In genomic region chr2:174473550-174473927, GRCm38 (mm10) we compare ENCODE assay signal across 7 mouse cellular contexts. TPM values are rescaled to one million over a fixed set of nuclear protein-coding genes. Genes with fewer than 3 reads are reported as not detected.
A peak's percentile ranks its signal among the peaks of the same experiment; 100 is the strongest.
DNase-seq lines count a peak whose midpoint lies in the region; ATAC-seq and TF ChIP-seq lines count a peak whose summit lies in the region.

No protein-coding gene starts in this region.

- no peaks in the 10 kb centered on the region for H3K4me1 ChIP-seq in lung, embryonic 14.5 days (ENCODE audit: insufficient read depth)
- H3K4me1 ChIP-seq in embryonic facial prominence, embryonic 14.5 days (ENCODE audit: control insufficient read depth, insufficient read depth, low read length), result peaks cover 10% of the 10 kb centered on the region
- peaks cover 20% of the 10 kb centered on the region for H3K4me1 ChIP-seq in intestine, postnatal 0 days (replicated peaks; ENCODE audit: control insufficient read depth, insufficient read depth, low read length)
- H3K4me1 ChIP-seq in neural tube, embryonic 15.5 days, result peaks cover 22% of the 10 kb centered on the region

- H3K4me3 ChIP-seq in lung, embryonic 14.5 days (ENCODE audit: low read depth, low read length), result peak overlapping the region; percentile 84
- peak overlapping the region; percentile 68 for H3K4me3 ChIP-seq in embryonic facial prominence, embryonic 14.5 days (ENCODE audit: low read depth, low read length)
- peak overlapping the region; percentile 65; the same call in 1 of the 2 replicates for H3K4me3 ChIP-seq in intestine, postnatal 0 days (ENCODE audit: low read depth, low read length)
- H3K4me3 ChIP-seq in neural tube, embryonic 15.5 days (replicated peaks), result peak overlapping the region; percentile 66

- no peaks in the 10 kb centered on the region for H3K27me3 ChIP-seq in lung, embryonic 14.5 days (ENCODE audit: insufficient read depth, low read length)
- H3K27me3 ChIP-seq in embryonic facial prominence, embryonic 14.5 days (replicated peaks; ENCODE audit: control insufficient read depth, insufficient read depth, low read length), result no peaks in the 10 kb centered on the region
- H3K27me3 ChIP-seq in intestine, postnatal 0 days (replicated peaks; ENCODE audit: control insufficient read depth, insufficient read depth, low read length), result no peaks in the 10 kb centered on the region
- no peaks in the 10 kb centered on the region for H3K27me3 ChIP-seq in neural tube, embryonic 15.5 days (replicated peaks)

- H3K9me3 ChIP-seq in lung, embryonic 14.5 days (ENCODE audit: low read depth, low read length), result no peaks in the 10 kb centered on the region
- no peaks in the 10 kb centered on the region for H3K9me3 ChIP-seq in embryonic facial prominence, embryonic 14.5 days (ENCODE audit: control insufficient read depth, low read length)
- H3K9me3 ChIP-seq in intestine, postnatal 0 days (ENCODE audit: control insufficient read depth), result no peaks in the 10 kb centered on the region
- no peaks in the 10 kb centered on the region for H3K9me3 ChIP-seq in neural tube, embryonic 15.5 days (replicated peaks)

- peak overlapping the region; percentile 42 for H3K9ac ChIP-seq in lung, embryonic 14.5 days
- peak overlapping the region; percentile 64 for H3K9ac ChIP-seq in embryonic facial prominence, embryonic 14.5 days (ENCODE audit: low read depth, low read length)
- peak overlapping the region; percentile 58; the same call in 1 of the 2 replicates for H3K9ac ChIP-seq in intestine, postnatal 0 days (ENCODE audit: low read depth, low read length)
- H3K9ac ChIP-seq in neural tube, embryonic 15.5 days (replicated peaks), result peak overlapping the region; percentile 41

- ATAC-seq in lung, embryonic 14.5 days (ENCODE audit: insufficient read depth), result no peak
- ATAC-seq in embryonic facial prominence, embryonic 14.5 days (ENCODE audit: low read depth), result no peak
- no peak for ATAC-seq in intestine, postnatal 0 days
- no peak for ATAC-seq in neural tube, embryonic 15.5 days (ENCODE audit: low FRiP score)

- peak overlapping the region; percentile 77 for H3K27ac ChIP-seq in lung, embryonic 14.5 days (ENCODE audit: low read depth)
- peak overlapping the region; percentile 77 for H3K27ac ChIP-seq in embryonic facial prominence, embryonic 14.5 days (replicated peaks; ENCODE audit: low read depth, low read length)
- H3K27ac ChIP-seq in intestine, postnatal 0 days (ENCODE audit: low read depth, low read length), result peak overlapping the region; percentile 92
- no peak overlapping the region for H3K27ac ChIP-seq in neural tube, embryonic 15.5 days (replicated peaks)

- TF ChIP-seq CTCF in lung, embryonic 14.5 days (IDR thresholded peaks at IDR 0.05; ENCODE audit: low read depth), result no peak
- TF ChIP-seq CTCF in intestine, postnatal 0 days (IDR thresholded peaks at IDR 0.05; ENCODE audit: low read depth), result no peak

- 58% methylated on average over 5 of the region's 5 CpGs for WGBS in lung, embryonic 14.5 days
- 63% methylated on average over 5 of the region's 5 CpGs for WGBS in embryonic facial prominence, embryonic 14.5 days
- 64% methylated on average over 5 of the region's 5 CpGs for WGBS in intestine, postnatal 0 days
- 83% methylated on average over 5 of the region's 5 CpGs for WGBS in neural tube, embryonic 15.5 days

- H3K36me3 ChIP-seq in lung, embryonic 14.5 days (ENCODE audit: insufficient read depth), result peaks cover 17% of the 10 kb centered on the region; the same call in 1 of the 2 replicates
- H3K36me3 ChIP-seq in embryonic facial prominence, embryonic 14.5 days (ENCODE audit: control insufficient read depth, insufficient read depth, low read length), result peaks cover 13% of the 10 kb centered on the region
- peaks cover 10% of the 10 kb centered on the region for H3K36me3 ChIP-seq in intestine, postnatal 0 days (ENCODE audit: control insufficient read depth, insufficient read depth)
- no peaks in the 10 kb centered on the region; the same call in none of the 2 replicates for H3K36me3 ChIP-seq in neural tube, embryonic 15.5 days

- no peak for DNase-seq in lung, embryonic 14.5 days
- no peak for DNase-seq in lung, postnatal 10 days
- no peak for DNase-seq in embryonic facial prominence, embryonic 14.5 days (ENCODE audit: low spot score)
- no peak for DNase-seq in right cerebral cortex, adult 18-20 months
- DNase-seq in urinary bladder, postnatal 14 days (ENCODE audit: low spot score), result no peak

- H3K4me2 ChIP-seq in lung, embryonic 14.5 days, result peak overlapping the region; percentile 83
- peak overlapping the region; percentile 84 for H3K4me2 ChIP-seq in embryonic facial prominence, embryonic 14.5 days (ENCODE audit: low read depth, low read length)
- H3K4me2 ChIP-seq in intestine, postnatal 0 days (replicated peaks; ENCODE audit: low read depth), result peak overlapping the region; percentile 82
- peak overlapping the region; percentile 83 for H3K4me2 ChIP-seq in neural tube, embryonic 15.5 days

RNA-seq across cellular contexts. Expression of gene Prelid3b, which starts 0.7 kb away (rescaled TPM):
- polyA plus RNA-seq in lung, embryonic 14.5 days (2014; fragmentation: Nextera tagmentation; extraction: Ambion mirVana), result 116 and 117 TPM in 2 replicates
- polyA plus RNA-seq in embryonic facial prominence, embryonic 14.5 days (2014; fragmentation: Nextera tagmentation; extraction: Ambion mirVana), result 116 and 132 TPM in 2 replicates
- 108 and 109 TPM in 2 replicates for polyA plus RNA-seq in intestine, postnatal 0 days (2015; fragmentation: Nextera tagmentation; extraction: Ambion mirVana)
- 110 and 112 TPM in 2 replicates for polyA plus RNA-seq in neural tube, embryonic 15.5 days (2015; fragmentation: Nextera tagmentation; extraction: Ambion mirVana)

RNA-seq across cellular contexts. Expression of gene Atp5e, which starts 9.6 kb away (rescaled TPM):
- polyA plus RNA-seq in lung, embryonic 14.5 days (2014; fragmentation: Nextera tagmentation; extraction: Ambion mirVana), result 838 and 911 TPM in 2 replicates
- 834 and 939 TPM in 2 replicates for polyA plus RNA-seq in embryonic facial prominence, embryonic 14.5 days (2014; fragmentation: Nextera tagmentation; extraction: Ambion mirVana)
- 1,035 and 1,046 TPM in 2 replicates for polyA plus RNA-seq in intestine, postnatal 0 days (2015; fragmentation: Nextera tagmentation; extraction: Ambion mirVana)
- 758 and 902 TPM in 2 replicates for polyA plus RNA-seq in neural tube, embryonic 15.5 days (2015; fragmentation: Nextera tagmentation; extraction: Ambion mirVana)

RNA-seq across cellular contexts. Expression of gene Tubb1, which starts 23.0 kb away (rescaled TPM):
- polyA plus RNA-seq in lung, embryonic 14.5 days (2014; fragmentation: Nextera tagmentation; extraction: Ambion mirVana), result 7.2 and 10.0 TPM in 2 replicates
- 1.6 and 2.9 TPM in 2 replicates for polyA plus RNA-seq in embryonic facial prominence, embryonic 14.5 days (2014; fragmentation: Nextera tagmentation; extraction: Ambion mirVana)
- not detected in 2 replicates for polyA plus RNA-seq in intestine, postnatal 0 days (2015; fragmentation: Nextera tagmentation; extraction: Ambion mirVana)
- 0.29 and 0.50 TPM in 2 replicates for polyA plus RNA-seq in neural tube, embryonic 15.5 days (2015; fragmentation: Nextera tagmentation; extraction: Ambion mirVana)

RNA-seq across cellular contexts. Expression of gene Ctsz, which starts 34.7 kb away (rescaled TPM):
- polyA plus RNA-seq in lung, embryonic 14.5 days (2014; fragmentation: Nextera tagmentation; extraction: Ambion mirVana), result 172 and 179 TPM in 2 replicates
- 202 and 210 TPM in 2 replicates for polyA plus RNA-seq in embryonic facial prominence, embryonic 14.5 days (2014; fragmentation: Nextera tagmentation; extraction: Ambion mirVana)
- polyA plus RNA-seq in intestine, postnatal 0 days (2015; fragmentation: Nextera tagmentation; extraction: Ambion mirVana), result 829 and 892 TPM in 2 replicates
- 85.7 and 106 TPM in 2 replicates for polyA plus RNA-seq in neural tube, embryonic 15.5 days (2015; fragmentation: Nextera tagmentation; extraction: Ambion mirVana)

RNA-seq across cellular contexts. Expression of gene Nelfcd, which starts 57.9 kb away (rescaled TPM):
- polyA plus RNA-seq in lung, embryonic 14.5 days (2014; fragmentation: Nextera tagmentation; extraction: Ambion mirVana), result 143 and 144 TPM in 2 replicates
- polyA plus RNA-seq in embryonic facial prominence, embryonic 14.5 days (2014; fragmentation: Nextera tagmentation; extraction: Ambion mirVana), result 107 and 119 TPM in 2 replicates
- polyA plus RNA-seq in intestine, postnatal 0 days (2015; fragmentation: Nextera tagmentation; extraction: Ambion mirVana), result 31.0 and 32.1 TPM in 2 replicates
- polyA plus RNA-seq in neural tube, embryonic 15.5 days (2015; fragmentation: Nextera tagmentation; extraction: Ambion mirVana), result 101 TPM in 2 replicates
